Mouse (Mus musculus) neural tube, embryonic 12.5 days (tissue): Measurements from ENCODE around the gene Scamp1. TPM values are rescaled to one million over a fixed set of nuclear protein-coding genes. Genes with fewer than 3 reads are reported as not detected.

ENCODE experiments used
- polyA plus RNA-seq: library from polyadenylated mRNA; unstranded; fragments of >200 nt; fragmentation: Nextera tagmentation; extraction: Ambion mirVana; gene quantifications from 2 replicates; pipeline ENCODE4 v1.2.1, GENCODE M21; 2016

Gene Scamp1
- polyA plus RNA-seq, 1 experiment from 2014 or later, result 77.4 TPM

Other genes starting within 250 kb of the Scamp1 start
- 22.3 and 24.2 TPM in 2 replicates for gene Lhfpl2, start 228.1 kb downstream of the Scamp1 start, polyA plus RNA-seq
- gene Ap3b1, start 73.1 kb upstream of the Scamp1 start, polyA plus RNA-seq, result 36.2 and 37.1 TPM in 2 replicates